Mouse (Mus musculus) adrenal gland, postnatal 25 days (tissue): ENCODE measurements around the gene Kcne4. TPM values are rescaled to one million over a fixed set of nuclear protein-coding genes. Genes with fewer than 3 reads are reported as not detected.
"Not testable (repeated sequence)": the region's sequence is repeated elsewhere in the genome, so short reads cannot be mapped to it uniquely, and the experiment has no call there.

Source experiments
- DNase-seq: peaks from one replicate; pipeline ENCODE4 v3.0.0; 2021; ENCODE audit warnings: mixed read lengths
- long read RNA-seq: library from polyadenylated mRNA; stranded (forward); transcript quantifications from one replicate; pipeline ENCODE4 v2.0.0, GENCODE M21; 2021
- total RNA-seq: library from RNA; stranded (reverse); gene quantifications from 2 replicates; pipeline ENCODE4 v1.2.3, GENCODE M21; 2021

The Kcne4 gene
- total RNA-seq, result 3.8 and 5.3 TPM in 2 replicates
- long read RNA-seq, transcript Kcne4-201 (2 exons, 2,657 nt), result major isoform, 5 of 5 reads
- long read RNA-seq, partial matches to known transcripts, result 0 of 5 reads
- long read RNA-seq, other reads (novel, unspliced or antisense), result 0 of 5 reads

- no peak for DNase-seq
Measured at GRCm38 (mm10) chr1:78816639-78817038, at the start of gene Kcne4. Gene Kcne4 (plus strand): TSS chr1:78816758.

- DNase-seq, result peak; percentile 26
Measured at GRCm38 (mm10) chr1:78781899-78782298, 34.7 kb upstream of the Kcne4 start.

- not testable (repeated sequence) for DNase-seq
Measured at GRCm38 (mm10) chr1:78784936-78785335, 31.6 kb upstream of the Kcne4 start.

GRCm38 (mm10) chr1:78789744-78790143, 26.8 kb upstream of the Kcne4 start:
- DNase-seq, result no peak

GRCm38 (mm10) chr1:78807428-78807827, 9.1 kb upstream of the Kcne4 start:
- DNase-seq, result no peak

GRCm38 (mm10) chr1:78809819-78810218, 6.7 kb upstream of the Kcne4 start:
- no peak for DNase-seq

GRCm38 (mm10) chr1:78810904-78811303, 5.7 kb upstream of the Kcne4 start:
- no peak for DNase-seq

- DNase-seq, result no peak
Measured at GRCm38 (mm10) chr1:78811975-78812490, 4.5 kb upstream of the Kcne4 start.

GRCm38 (mm10) chr1:78817756-78818155, 1.2 kb downstream of the Kcne4 start:
- DNase-seq, result no peak

- DNase-seq, result no peak
Measured at GRCm38 (mm10) chr1:78818630-78819526, 2.3 kb downstream of the Kcne4 start.

GRCm38 (mm10) chr1:78819592-78819991, 3.0 kb downstream of the Kcne4 start:
- DNase-seq, result no peak

- DNase-seq, result no peak
Measured at GRCm38 (mm10) chr1:78820176-78820575, 3.6 kb downstream of the Kcne4 start.

- DNase-seq, result no peak
Measured at GRCm38 (mm10) chr1:78821111-78821510, 4.6 kb downstream of the Kcne4 start.

GRCm38 (mm10) chr1:78821733-78822430, 5.3 kb downstream of the Kcne4 start:
- peak; percentile 42 for DNase-seq

GRCm38 (mm10) chr1:78825246-78825645, 8.7 kb downstream of the Kcne4 start:
- no peak for DNase-seq

GRCm38 (mm10) chr1:78838468-78838867, 21.9 kb downstream of the Kcne4 start:
- no peak for DNase-seq

- no peak for DNase-seq
Measured at GRCm38 (mm10) chr1:78840769-78841168, 24.2 kb downstream of the Kcne4 start.

- no peak for DNase-seq
Measured at GRCm38 (mm10) chr1:78845661-78846060, 29.1 kb downstream of the Kcne4 start.

- DNase-seq, result peak; percentile 54
Measured at GRCm38 (mm10) chr1:78846471-78846870, 29.9 kb downstream of the Kcne4 start.

GRCm38 (mm10) chr1:78852408-78853093, 36.0 kb downstream of the Kcne4 start:
- peak; percentile 13 for DNase-seq

- no peak for DNase-seq
Measured at GRCm38 (mm10) chr1:78853094-78853445, 36.5 kb downstream of the Kcne4 start.

GRCm38 (mm10) chr1:78854306-78854705, 37.7 kb downstream of the Kcne4 start:
- no peak for DNase-seq
